Mouse (Mus musculus): ENCODE measurements around the gene Agpat1. TPM values are rescaled to one million over a fixed set of nuclear protein-coding genes. Genes with fewer than 3 reads are reported as not detected.

Agpat1 gene
- total and polyA plus RNA-seq, 3 experiments = 11.2 to 47.4 (median 44.4) TPM

- in situ Hi-C loops (cut with MboI; ENCODE audit: low pct_ligation_motif_present, low pct_unique_long_range_greater_than_20kb, low sequenced_read_pairs) (no loop called here), dilution Hi-C loops (cut with MboI; ENCODE audit: extremely low pct_ligation_motif_present, extremely low pct_unique_long_range_greater_than_20kb, low sequenced_read_pairs) (no loop called here)
- H3K4me1 ChIP-seq (ENCODE audit: control insufficient read depth in 1 of 2, insufficient read depth in 2 of 2) = peaks cover 0 to 9% of the 10 kb centered on the region in 2 experiments; a peak in 2 of 4 replicates
- H3K4me2 ChIP-seq (ENCODE audit: insufficient read depth, low read depth, poor library complexity, severe bottlenecking) = no peak overlapping the region
- no peaks in the 10 kb centered on the region for H3K79me2 ChIP-seq (replicated peaks; ENCODE audit: control insufficient read depth, extremely low read depth, insufficient read depth, poor library complexity, severe bottlenecking)
- no peak for DNase-seq (ENCODE audit: extremely low read depth)
- peaks cover 49% of the 10 kb centered on the region for H3K27me3 ChIP-seq (replicated peaks)
- H3K27ac ChIP-seq (ENCODE audit: insufficient read depth, low read depth) = no peak overlapping the region
- H3K9me3 ChIP-seq (replicated peaks; ENCODE audit: low read length) = peaks cover 10% of the 10 kb centered on the region
- no peak overlapping the region for H3K9ac ChIP-seq (ENCODE audit: insufficient read depth, low read depth)
- no peak overlapping the region for H3K4me3 ChIP-seq (replicated peaks in 1 of 3; ENCODE audit: low read depth in 2 of 3, low read length in 2 of 3, poor library complexity in 1 of 3)
- H3K36me3 ChIP-seq (replicated peaks in 1 of 2; ENCODE audit: control insufficient read depth in 1 of 2, insufficient read depth in 1 of 2, low read length in 1 of 2) = peaks cover 0 to under 1% of the 10 kb centered on the region in 2 experiments
- TF ChIP-seq HCFC1 (IDR thresholded peaks at IDR 0.05; ENCODE audit: low read depth, low read length) = no peak
- no peak for TF ChIP-seq NRF1 (IDR thresholded peaks at IDR 0.05; ENCODE audit: low read depth, low read length)
- no peak for TF ChIP-seq ZC3H11A (IDR thresholded peaks at IDR 0.05; ENCODE audit: low read depth, low read length)
- TF ChIP-seq KAT2A (IDR thresholded peaks at IDR 0.05; ENCODE audit: insufficient replicate concordance, low read length) = no peak
- TF ChIP-seq PAX5 (IDR thresholded peaks at IDR 0.05; ENCODE audit: low read length) = no peak
- TF ChIP-seq BHLHE40 (IDR thresholded peaks at IDR 0.05; ENCODE audit: low read depth, low read length) = no peak
- no peak for TF ChIP-seq SIN3A (IDR thresholded peaks at IDR 0.05; ENCODE audit: low read length)
- TF ChIP-seq UBTF (IDR thresholded peaks at IDR 0.05; ENCODE audit: low read depth, low read length) = no peak
- TF ChIP-seq ELF1 (IDR thresholded peaks at IDR 0.05; ENCODE audit: low read depth, low read length) = no peak
- TF ChIP-seq USF2 (conservative IDR thresholded peaks at IDR 0.05; ENCODE audit: low read depth, low read length) = no peak
- no peak for TF ChIP-seq ZKSCAN1 (IDR thresholded peaks at IDR 0.05; ENCODE audit: borderline replicate concordance, low read depth, low read length)
- TF ChIP-seq MAZ (IDR thresholded peaks at IDR 0.05; ENCODE audit: low read depth, low read length) = no peak
- no peak for TF ChIP-seq MXI1 (IDR thresholded peaks at IDR 0.05; ENCODE audit: low read depth, low read length)
- TF ChIP-seq POLR2A (IDR thresholded peaks at IDR 0.05; ENCODE audit: low read depth, low read length) = no peak
- TF ChIP-seq MEF2A (IDR thresholded peaks at IDR 0.05; ENCODE audit: borderline replicate concordance, low read depth, low read length) = no peak
- TF ChIP-seq E2F4 (IDR thresholded peaks at IDR 0.05; ENCODE audit: insufficient replicate concordance, low read depth, low read length) = no peak
- TF ChIP-seq MYC (IDR thresholded peaks at IDR 0.05; ENCODE audit: low read depth, low read length) = no peak
These were observed 40.7 kb upstream of the Agpat1 start for GRCm38 (mm10) chr17:34563354-34563753.

GRCm38 (mm10) chr17:34564003-34564421, 40.0 kb upstream of the Agpat1 start, which contains the start of gene Notch4:
TSS of gene Notch4 (plus strand) at chr17:34564268.
- H3K27me3 ChIP-seq (replicated peaks) = peaks cover 53% of the 10 kb centered on the region
- peaks cover 0 to 9% of the 10 kb centered on the region in 2 experiments; a peak in 2 of 4 replicates for H3K4me1 ChIP-seq (ENCODE audit: control insufficient read depth in 1 of 2, insufficient read depth in 2 of 2)
- TF ChIP-seq BHLHE40 (IDR thresholded peaks at IDR 0.05; ENCODE audit: low read depth, low read length) = no peak
- TF ChIP-seq NRF1 (IDR thresholded peaks at IDR 0.05; ENCODE audit: low read depth, low read length) = no peak
- TF ChIP-seq ZC3H11A (IDR thresholded peaks at IDR 0.05; ENCODE audit: low read depth, low read length) = no peak
- no peak for TF ChIP-seq EP300 (IDR thresholded peaks at IDR 0.05; ENCODE audit: low read length)
- no peak for TF ChIP-seq IRF4 (IDR thresholded peaks at IDR 0.05; ENCODE audit: low read depth, low read length)
- no peak for TF ChIP-seq CHD2 (IDR thresholded peaks at IDR 0.05; ENCODE audit: low read length)
- in situ Hi-C loops (cut with MboI; ENCODE audit: low pct_ligation_motif_present, low pct_unique_long_range_greater_than_20kb, low sequenced_read_pairs) (no loop called here), dilution Hi-C loops (cut with MboI; ENCODE audit: extremely low pct_ligation_motif_present, extremely low pct_unique_long_range_greater_than_20kb, low sequenced_read_pairs) (no loop called here)
- no peaks in the 10 kb centered on the region for H3K36me3 ChIP-seq (replicated peaks in 1 of 2; ENCODE audit: control insufficient read depth in 1 of 2, insufficient read depth in 1 of 2, low read length in 1 of 2)
- H3K4me2 ChIP-seq (ENCODE audit: insufficient read depth, low read depth, poor library complexity, severe bottlenecking) = no peak within 1 kb of the TSS
- no peak within 1 kb of the TSS for H3K4me3 ChIP-seq (replicated peaks in 1 of 3; ENCODE audit: low read depth in 2 of 3, low read length in 2 of 3, poor library complexity in 1 of 3)
- peaks cover 10% of the 10 kb centered on the region for H3K9me3 ChIP-seq (replicated peaks; ENCODE audit: low read length)
- no peak for DNase-seq (ENCODE audit: extremely low read depth)
- H3K9ac ChIP-seq (ENCODE audit: insufficient read depth, low read depth) = no peak within 1 kb of the TSS
- H3K79me2 ChIP-seq (replicated peaks; ENCODE audit: control insufficient read depth, extremely low read depth, insufficient read depth, poor library complexity, severe bottlenecking) = no peaks in the 10 kb centered on the region
- H3K27ac ChIP-seq (ENCODE audit: insufficient read depth, low read depth) = no peak within 1 kb of the TSS
